Mouse (Mus musculus) neural tube, embryonic 14.5 days (tissue): ENCODE results near the gene Pde9a. TPM values are rescaled to one million over a fixed set of nuclear protein-coding genes. Genes with fewer than 3 reads are reported as not detected.

Experiments used
- ATAC-seq: fragments of 200-750 bp; cut with Nextera tagmentation; 2 replicates; pipeline ENCODE4 v1.8.0; 2017; ENCODE audit warnings: low read depth, mild to moderate bottlenecking, moderate TSS enrichment, moderate library complexity
- H3K27ac ChIP-seq: fragments of 300-500 bp; sonication (generic); 2 replicates; pipeline ENCODE4 v1.5.1; 2014; ENCODE audit warnings: low read depth, mild to moderate bottlenecking, control low read depth, low read length, moderate library complexity, mixed read lengths
- H3K27me3 ChIP-seq: fragments of 300-500 bp; sonication (generic); 2 replicates; pipeline ENCODE4 v1.6.1; 2014; ENCODE audit warnings: low read length; ENCODE audit not compliant: control insufficient read depth, insufficient read depth
- H3K36me3 ChIP-seq: fragments of 300-500 bp; sonication (generic); 2 replicates; pipeline ENCODE4 v1.6.1; 2014; ENCODE audit warnings: low read length, mixed read lengths; ENCODE audit not compliant: control insufficient read depth, insufficient read depth
- H3K4me1 ChIP-seq: fragments of 300-500 bp; sonication (generic); 2 replicates; pipeline ENCODE4 v1.6.1; 2014; ENCODE audit warnings: low read length; ENCODE audit not compliant: control insufficient read depth, insufficient read depth
- H3K4me2 ChIP-seq: fragments of 300-500 bp; sonication (generic); 2 replicates; pipeline ENCODE4 v1.6.1; 2014; ENCODE audit warnings: mild to moderate bottlenecking, low read depth, low read length, control low read depth
- H3K4me3 ChIP-seq: fragments of 300-500 bp; sonication (generic); 2 replicates; pipeline ENCODE4 v1.5.1; 2014; ENCODE audit warnings: low read depth, low read length, control low read depth, mixed read lengths
- H3K9ac ChIP-seq: fragments of 300-500 bp; sonication (generic); replicated peaks from 2 replicates; pipeline ENCODE4 v1.6.1; 2014; ENCODE audit warnings: low read depth, mild to moderate bottlenecking, control low read depth, low read length, mixed read lengths
- H3K9me3 ChIP-seq: fragments of 300-500 bp; sonication (generic); 2 replicates; pipeline ENCODE4 v1.6.1; 2016; ENCODE audit warnings: low read length; ENCODE audit not compliant: control insufficient read depth
- WGBS: fragments of 180-500 bp; shearing (Covaris S2); extraction: QIAGEN DNeasy Blood & Tissue Kit; methylation state at CpG from one replicate; pipeline ENCODE4 v1.1.7; 2014; 5-methylcytosine and 5-hydroxymethylcytosine counted together
- polyA plus RNA-seq: library from polyadenylated mRNA; unstranded; fragments of >200 nt; fragmentation: Nextera tagmentation; extraction: Ambion mirVana; gene quantifications from 2 replicates; pipeline ENCODE4 v1.2.1, GENCODE M21; 2014

Gene Pde9a
- polyA plus RNA-seq, 1 experiment from 2014 or later: 26.8 TPM

DNA sequence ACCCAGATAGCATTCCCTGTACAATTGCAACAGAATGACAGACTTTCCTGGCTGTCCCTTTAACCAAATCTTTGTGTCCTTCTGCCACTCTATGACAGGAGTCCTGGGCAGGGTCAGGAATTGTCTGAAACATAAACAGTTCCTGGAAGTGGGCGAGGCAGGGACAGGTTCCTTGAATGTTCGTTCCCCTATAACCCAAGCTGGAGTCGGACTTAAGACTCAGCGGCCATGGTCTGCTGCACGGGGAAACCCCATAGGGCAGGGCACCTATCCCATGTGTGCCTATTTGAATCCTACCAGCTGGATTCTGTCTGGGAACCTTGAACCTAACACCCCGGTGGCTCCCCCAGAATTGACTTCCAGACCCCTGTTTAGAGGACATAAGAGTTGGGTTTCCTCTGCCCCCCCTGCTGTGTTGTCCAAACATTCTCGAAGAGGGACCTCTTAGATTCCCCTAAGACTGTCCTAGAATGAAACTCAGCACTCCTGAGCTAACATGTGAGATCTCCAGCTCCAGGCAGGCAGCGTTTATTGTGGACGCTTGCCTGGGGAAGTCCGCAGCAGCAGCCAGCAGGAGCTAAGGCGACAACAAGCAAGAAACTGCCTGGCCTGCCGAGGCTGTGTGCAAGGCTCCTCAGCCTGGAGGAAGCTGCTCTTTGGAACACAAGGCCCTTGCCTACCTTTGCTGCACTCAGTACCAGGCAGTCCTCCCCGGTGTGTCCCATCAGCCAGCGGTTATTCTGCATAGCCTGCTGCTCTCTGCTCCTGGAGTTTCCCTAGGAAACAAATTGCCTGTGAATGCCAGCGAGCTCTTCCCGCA lies 48.2 kb downstream of the Pde9a start:
- peak overlapping the region; percentile 66; the same call in 1 of the 2 replicates for H3K27ac ChIP-seq
- no peaks in the 10 kb centered on the region for H3K9me3 ChIP-seq
- 12% methylated on average over 16 of the region's 16 CpGs for WGBS
- 0 out of 2 replicates have a peak, but pooled peaks have one; percentile 26 for ATAC-seq
- H3K4me3 ChIP-seq: no peak overlapping the region
- no peak overlapping the region for H3K4me2 ChIP-seq
- H3K36me3 ChIP-seq: no peaks in the 10 kb centered on the region; the same call in 1 of the 2 replicates
- no peaks in the 10 kb centered on the region for H3K27me3 ChIP-seq
- peaks cover 27% of the 10 kb centered on the region for H3K4me1 ChIP-seq
- peak overlapping the region; percentile 32; the same call in 1 of the 2 replicates for H3K9ac ChIP-seq

DNA sequence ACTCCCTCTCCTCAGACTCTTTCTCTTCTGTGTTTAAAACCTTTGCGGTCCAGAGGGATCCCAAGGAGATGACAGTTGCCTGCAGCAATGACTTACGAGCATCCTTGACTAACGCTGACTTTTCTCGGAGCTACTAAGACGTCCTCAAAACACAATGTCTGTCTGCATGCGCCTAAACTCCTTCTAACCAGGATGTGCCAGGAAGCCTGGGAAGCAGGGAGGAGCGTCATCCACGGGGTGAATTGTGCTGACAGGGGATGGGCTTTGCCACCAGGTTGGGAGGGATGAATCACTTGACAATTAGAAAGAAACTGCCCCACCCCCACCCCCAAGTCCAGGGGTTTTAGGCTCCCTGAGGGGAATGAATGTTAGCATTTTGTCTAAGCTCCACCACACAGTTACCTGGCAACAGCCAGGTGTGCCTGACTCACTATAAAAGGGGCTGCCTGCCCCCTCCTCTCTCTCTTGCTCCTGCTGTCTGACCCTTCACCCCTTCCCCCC lies 48.9 kb downstream of the Pde9a start:
- WGBS: 5% methylated on average over 8 of the region's 8 CpGs
- no peak overlapping the region; the same call in 1 of the 2 replicates for H3K27ac ChIP-seq
- H3K9me3 ChIP-seq: no peaks in the 10 kb centered on the region
- no peaks in the 10 kb centered on the region for H3K27me3 ChIP-seq
- no peak overlapping the region for H3K4me3 ChIP-seq
- no peak overlapping the region for H3K4me2 ChIP-seq
- H3K36me3 ChIP-seq: no peaks in the 10 kb centered on the region; the same call in 1 of the 2 replicates
- peaks cover 27% of the 10 kb centered on the region for H3K4me1 ChIP-seq
- peak overlapping the region; percentile 32; the same call in 1 of the 2 replicates for H3K9ac ChIP-seq
- no peak for ATAC-seq

DNA sequence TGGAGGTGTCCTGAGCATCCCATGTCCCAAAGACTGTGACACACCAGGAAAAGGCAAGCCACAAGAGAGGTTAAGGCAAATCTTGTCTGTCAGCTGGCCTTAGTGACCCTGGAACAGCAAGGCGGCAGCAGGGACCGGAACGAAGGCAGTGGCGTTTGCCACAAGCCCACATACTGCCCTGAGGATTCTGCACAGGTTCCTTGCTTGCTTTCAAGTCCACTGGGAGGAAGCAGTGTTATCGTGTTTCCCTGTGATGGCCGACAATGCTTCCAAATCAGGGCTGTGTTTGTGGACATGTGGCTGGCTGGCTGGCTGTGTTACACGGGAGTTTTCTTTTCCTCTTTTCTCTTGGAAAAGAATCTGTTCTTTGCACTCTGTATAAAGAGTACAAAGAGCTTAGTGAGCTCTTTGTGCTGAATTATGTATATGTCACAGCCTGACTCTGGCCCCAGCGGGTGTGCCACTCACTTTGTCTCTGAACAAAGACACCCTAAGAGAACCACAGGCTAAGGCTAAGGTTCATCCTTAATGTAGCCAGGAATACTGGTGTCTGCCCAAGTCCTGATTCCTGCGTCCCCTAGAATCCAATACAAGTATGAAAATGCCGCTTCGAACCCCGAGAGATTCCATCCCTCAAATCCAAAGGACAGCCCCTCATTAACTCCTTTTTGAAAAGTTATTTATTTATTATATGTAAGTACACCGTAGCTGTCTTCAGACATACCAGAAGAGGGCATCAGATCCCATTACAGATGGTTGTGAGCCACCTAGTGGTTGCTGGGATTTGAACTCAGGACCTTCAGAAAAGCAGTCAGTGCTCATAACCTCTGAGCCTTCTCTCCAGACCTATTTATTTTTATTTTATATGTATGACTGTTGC lies 50.2 kb downstream of the Pde9a start:
- Histone ChIP-seq H3K4me3 (no peak overlapping the region), H3K27me3 (no peaks in the 10 kb centered on the region), H3K36me3 (no peaks in the 10 kb centered on the region), H3K4me2 (no peak overlapping the region), H3K27ac (no peak overlapping the region), H3K9me3 (no peaks in the 10 kb centered on the region), H3K9ac (no peak overlapping the region), H3K4me1 (peaks cover 27% of the 10 kb centered on the region)
- ATAC-seq: no peak
- WGBS: 19% methylated on average over 13 of the region's 13 CpGs

DNA sequence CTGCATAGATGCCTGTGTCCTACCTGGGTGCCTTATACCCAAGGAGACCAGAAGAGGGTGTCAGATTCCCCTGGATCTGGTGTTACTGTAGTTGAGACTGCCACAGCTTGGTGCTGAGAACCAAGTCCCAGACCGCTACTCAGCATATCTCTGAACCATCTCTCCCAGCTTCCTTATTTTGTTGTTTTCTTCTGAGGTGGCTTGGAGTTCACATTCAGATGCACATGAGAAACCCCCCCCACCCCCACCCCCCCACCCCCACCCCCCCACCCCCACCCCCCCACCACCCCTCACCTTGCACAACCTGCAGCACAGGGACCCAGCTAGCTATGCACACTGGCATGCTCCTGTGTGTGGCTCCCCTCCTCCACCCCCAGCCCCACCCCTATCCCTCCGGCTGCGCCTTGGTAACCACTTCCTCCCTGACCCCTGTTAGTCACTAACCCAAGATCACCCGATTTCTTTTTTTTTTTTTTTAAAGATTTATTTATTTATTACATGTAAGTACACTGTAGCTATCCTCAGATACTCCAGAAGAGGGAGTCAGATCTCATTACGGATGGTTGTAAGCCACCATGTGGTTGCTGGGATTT lies 50.9 kb downstream of the Pde9a start:
- 89% methylated on average over 4 of the region's 5 CpGs for WGBS
- no peak overlapping the region for H3K4me3 ChIP-seq
- H3K4me2 ChIP-seq: no peak overlapping the region
- H3K27ac ChIP-seq: no peak overlapping the region
- no peaks in the 10 kb centered on the region for H3K27me3 ChIP-seq
- no peak for ATAC-seq
- H3K9ac ChIP-seq: no peak overlapping the region
- no peaks in the 10 kb centered on the region for H3K36me3 ChIP-seq
- peaks cover 27% of the 10 kb centered on the region for H3K4me1 ChIP-seq
- H3K9me3 ChIP-seq: no peaks in the 10 kb centered on the region

DNA sequence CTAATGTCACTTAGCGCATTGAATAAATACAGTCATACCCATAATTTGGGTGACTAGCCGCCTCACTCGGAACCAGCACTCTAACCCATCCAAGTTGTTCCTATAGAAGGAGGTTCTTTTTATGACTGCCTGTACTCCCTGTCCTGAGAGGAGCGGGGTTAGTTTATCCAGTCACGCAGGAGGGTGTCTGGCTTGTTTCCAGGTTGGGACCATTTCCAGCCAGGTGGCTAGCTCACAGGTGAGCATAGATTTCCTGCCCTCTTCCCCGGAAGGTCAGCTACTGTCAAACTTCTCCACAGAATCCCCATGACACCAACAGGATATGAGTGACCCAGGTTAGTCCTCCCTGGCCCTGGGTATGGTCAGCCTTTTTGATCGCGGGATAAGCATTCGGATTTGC lies 51.5 kb downstream of the Pde9a start:
- no peak for ATAC-seq
- Histone ChIP-seq H3K27me3 (no peaks in the 10 kb centered on the region), H3K4me2 (no peak overlapping the region), H3K4me1 (peaks cover 26% of the 10 kb centered on the region), H3K9ac (no peak overlapping the region), H3K4me3 (no peak overlapping the region), H3K36me3 (no peaks in the 10 kb centered on the region), H3K27ac (no peak overlapping the region), H3K9me3 (no peaks in the 10 kb centered on the region)
- 93% methylated on average over 9 of the region's 9 CpGs for WGBS

DNA sequence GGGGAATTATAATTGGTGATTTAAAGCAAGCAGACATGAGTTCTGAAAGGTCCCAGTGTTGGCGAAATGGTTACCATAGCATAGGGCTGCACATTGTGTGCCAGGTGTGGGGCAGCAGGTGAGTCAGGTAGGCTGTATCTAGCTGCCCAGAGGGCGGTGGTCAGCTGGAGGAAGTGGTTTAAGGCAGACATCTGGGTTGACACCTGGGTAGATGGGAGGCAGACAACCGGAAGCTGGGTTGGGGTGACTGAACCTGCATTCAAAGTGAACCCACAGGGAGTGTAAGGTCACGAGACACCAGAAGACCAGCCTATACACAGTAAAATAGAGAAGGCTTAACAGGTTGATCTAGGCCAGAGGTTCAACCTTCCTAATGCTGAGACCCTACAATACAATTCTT lies 54.0 kb downstream of the Pde9a start:
- H3K27me3 ChIP-seq: no peaks in the 10 kb centered on the region
- H3K4me3 ChIP-seq: no peak overlapping the region
- H3K27ac ChIP-seq: no peak overlapping the region
- no peak overlapping the region for H3K4me2 ChIP-seq
- WGBS: 88% methylated on average over 4 of the region's 4 CpGs
- no peak for ATAC-seq
- H3K9me3 ChIP-seq: no peaks in the 10 kb centered on the region
- H3K9ac ChIP-seq: no peak overlapping the region
- no peaks in the 10 kb centered on the region for H3K36me3 ChIP-seq
- H3K4me1 ChIP-seq: peaks cover 14% of the 10 kb centered on the region

DNA sequence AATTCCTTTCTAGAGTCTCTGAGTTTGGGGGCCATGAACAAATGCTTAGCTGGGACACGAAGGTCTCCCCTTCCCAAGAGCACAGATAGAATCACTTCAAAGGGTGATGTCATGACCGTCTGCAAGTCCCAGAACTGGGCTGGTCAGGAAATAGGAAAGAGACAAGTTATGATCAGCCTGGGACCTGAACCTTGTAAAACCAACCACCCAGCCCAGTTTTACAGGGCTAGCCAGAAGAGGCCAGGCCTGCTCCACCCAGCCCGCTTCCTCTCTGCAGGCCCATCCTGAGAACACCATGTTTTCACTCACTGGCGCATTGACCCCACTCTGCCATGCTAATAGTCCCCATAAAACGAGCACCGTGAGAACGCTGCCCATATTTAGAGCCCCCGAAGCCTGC lies 56.5 kb downstream of the Pde9a start:
- Histone ChIP-seq H3K4me1 (peaks cover 9% of the 10 kb centered on the region; the same call in 1 of the 2 replicates), H3K4me3 (no peak overlapping the region), H3K4me2 (no peak overlapping the region), H3K9me3 (no peaks in the 10 kb centered on the region), H3K9ac (no peak overlapping the region), H3K36me3 (no peaks in the 10 kb centered on the region; the same call in 1 of the 2 replicates), H3K27ac (no peak overlapping the region), H3K27me3 (no peaks in the 10 kb centered on the region)
- WGBS: 57% methylated on average over 8 of the region's 8 CpGs
- ATAC-seq: no peak

DNA sequence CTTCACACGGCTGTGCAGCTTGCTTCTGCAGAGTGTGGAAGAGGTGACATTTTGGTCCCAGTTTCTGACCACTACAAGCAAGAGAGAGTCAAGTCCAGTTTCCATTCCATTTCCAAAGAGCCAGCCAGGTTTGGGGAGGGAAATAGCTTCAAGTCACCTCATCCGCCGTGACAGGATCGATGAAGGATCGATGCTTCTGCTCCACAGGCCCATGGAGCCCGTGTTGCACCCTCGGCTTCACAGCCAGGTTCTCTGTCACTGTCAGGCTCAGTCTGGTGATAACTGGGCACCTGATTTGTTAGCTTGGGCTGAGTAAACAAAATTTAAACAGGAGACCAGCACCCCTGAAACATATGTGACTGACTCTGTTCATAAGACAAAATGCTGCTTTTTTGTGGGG lies 58.2 kb downstream of the Pde9a start:
- ATAC-seq: no peak
- no peaks in the 10 kb centered on the region for H3K9me3 ChIP-seq
- no peak overlapping the region for H3K9ac ChIP-seq
- H3K4me2 ChIP-seq: no peak overlapping the region
- H3K27ac ChIP-seq: no peak overlapping the region
- H3K4me1 ChIP-seq: peaks cover 9% of the 10 kb centered on the region; the same call in 1 of the 2 replicates
- H3K4me3 ChIP-seq: no peak overlapping the region
- no peaks in the 10 kb centered on the region; the same call in 1 of the 2 replicates for H3K36me3 ChIP-seq
- WGBS: 61% methylated on average over 7 of the region's 7 CpGs
- no peaks in the 10 kb centered on the region for H3K27me3 ChIP-seq
